Mouse (Mus musculus) heart, embryonic 10.5 days (tissue): ENCODE measurements around the gene Wwox. TPM values are rescaled to one million over a fixed set of nuclear protein-coding genes. Genes with fewer than 3 reads are reported as not detected.

ENCODE experiments used
- DNase-seq: peaks from one replicate; pipeline ENCODE4 v3.0.0-alpha.2; 2017; ENCODE audit warnings: low spot score
- H3K27ac ChIP-seq: fragments of 300-500 bp; sonication (generic); 2 replicates; pipeline ENCODE4 v1.5.1; 2016; ENCODE audit warnings: mild to moderate bottlenecking
- H3K27me3 ChIP-seq: fragments of 300-500 bp; sonication (generic); 2 replicates; pipeline ENCODE4 v1.6.1; 2016; ENCODE audit warnings: mild to moderate bottlenecking; ENCODE audit not compliant: poor library complexity, insufficient read depth, severe bottlenecking
- H3K36me3 ChIP-seq: fragments of 300-500 bp; sonication (generic); 2 replicates; pipeline ENCODE4 v1.6.1; 2016; ENCODE audit warnings: mild to moderate bottlenecking, moderate library complexity
- H3K4me1 ChIP-seq: fragments of 300-500 bp; sonication (generic); 2 replicates; pipeline ENCODE4 v1.6.1; 2016; ENCODE audit warnings: mild to moderate bottlenecking
- H3K4me3 ChIP-seq: fragments of 300-500 bp; sonication (generic); 2 replicates; pipeline ENCODE4 v1.5.1; 2016; ENCODE audit warnings: mild to moderate bottlenecking, moderate library complexity
- H3K9me3 ChIP-seq: fragments of 300-500 bp; sonication (generic); 2 replicates; pipeline ENCODE4 v1.6.1; 2016; ENCODE audit warnings: mild to moderate bottlenecking, moderate library complexity
- WGBS: fragments of 180-500 bp; shearing (Covaris S2); methylation state at CpG from one replicate; pipeline ENCODE4 v1.1.7; 2016; 5-methylcytosine and 5-hydroxymethylcytosine counted together
- polyA plus RNA-seq: library from polyadenylated mRNA; unstranded; fragments of >200 nt; fragmentation: Nextera tagmentation; extraction: Ambion mirVana; gene quantifications from 2 replicates; pipeline ENCODE4 v1.2.1, GENCODE M21; 2016

Gene Wwox
- polyA plus RNA-seq, 1 experiment from 2014 or later: 9.8 TPM

GRCm38 (mm10) chr8:114772276-114772849 is 332.9 kb downstream of the Wwox start:
- H3K4me1 ChIP-seq: peaks cover 37% of the 10 kb centered on the region
- H3K4me3 ChIP-seq: no peak overlapping the region
- H3K27ac ChIP-seq: peak overlapping the region; percentile 53; the same call in 1 of the 2 replicates
- DNase-seq: no peak
- H3K9me3 ChIP-seq: no peaks in the 10 kb centered on the region
- no peaks in the 10 kb centered on the region for H3K36me3 ChIP-seq
- WGBS: 78% methylated on average over 1 of the region's 1 CpGs
- no peaks in the 10 kb centered on the region for H3K27me3 ChIP-seq

DNA sequence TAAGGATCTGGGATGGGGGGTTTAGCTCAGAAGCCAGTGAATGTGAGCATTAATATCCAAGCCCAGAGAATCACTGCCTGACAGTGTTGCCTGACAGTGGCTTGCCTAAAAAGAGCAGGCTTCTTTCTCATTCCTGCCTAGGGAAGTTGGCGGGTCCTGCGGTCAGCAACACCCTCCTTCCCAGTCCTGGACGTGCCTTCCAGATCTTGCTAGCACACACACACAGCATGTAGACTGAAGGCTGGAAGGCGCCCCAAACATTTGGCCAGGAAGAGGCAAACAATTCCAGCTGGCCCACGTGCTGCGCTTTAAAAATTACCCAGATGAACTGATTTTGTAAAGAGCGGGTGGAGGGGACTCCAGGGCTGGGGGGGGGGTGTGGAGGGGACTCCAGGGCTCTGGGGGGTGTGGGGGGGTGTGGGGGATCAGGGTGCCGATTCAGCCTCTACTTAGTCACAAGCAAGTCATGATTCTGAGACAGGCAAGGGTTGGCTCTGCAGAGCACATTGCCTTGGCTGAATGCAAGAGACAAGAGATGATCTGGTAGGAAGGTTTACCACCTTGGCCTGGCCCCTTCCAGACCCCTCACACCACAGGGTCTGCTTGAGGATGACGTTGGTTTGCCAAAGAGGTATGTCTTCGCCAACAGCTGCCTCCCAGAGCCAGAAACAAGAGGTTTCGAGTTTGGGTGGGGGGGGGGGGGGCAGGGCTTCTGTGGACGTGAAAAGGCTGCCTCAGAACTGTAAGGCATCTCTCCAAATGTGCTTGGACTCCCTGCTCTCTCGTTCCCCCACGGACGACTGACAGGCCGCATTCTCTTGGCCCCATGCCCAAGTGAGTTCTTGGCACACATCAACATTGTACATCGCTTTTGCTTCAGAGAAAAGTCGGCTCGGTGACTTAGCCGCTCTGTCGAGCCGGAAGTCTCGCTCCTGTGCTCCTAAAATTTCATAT is 334.3 kb downstream of the Wwox start:
- H3K4me3 ChIP-seq: no peak overlapping the region
- no peaks in the 10 kb centered on the region for H3K9me3 ChIP-seq
- peaks cover 49% of the 10 kb centered on the region for H3K4me1 ChIP-seq
- no peaks in the 10 kb centered on the region for H3K27me3 ChIP-seq
- no peak for DNase-seq
- H3K36me3 ChIP-seq: no peaks in the 10 kb centered on the region
- WGBS: 62% methylated on average over 23 of the region's 23 CpGs
- H3K27ac ChIP-seq: peak overlapping the region; percentile 65

- no peak overlapping the region; the same call in 1 of the 2 replicates for H3K27ac ChIP-seq
- WGBS: 83% methylated on average over 6 of the region's 6 CpGs
- H3K4me1 ChIP-seq: peaks cover 49% of the 10 kb centered on the region
- H3K36me3 ChIP-seq: no peaks in the 10 kb centered on the region
- no peaks in the 10 kb centered on the region for H3K9me3 ChIP-seq
- H3K4me3 ChIP-seq: no peak overlapping the region
- no peak for DNase-seq
- H3K27me3 ChIP-seq: no peaks in the 10 kb centered on the region
Observed at GRCm38 (mm10) chr8:114774415-114774775, 334.9 kb downstream of the Wwox start.

GRCm38 (mm10) chr8:114775543-114775942 is 336.1 kb downstream of the Wwox start:
- no peak overlapping the region for H3K4me3 ChIP-seq
- no peak overlapping the region for H3K27ac ChIP-seq
- no peaks in the 10 kb centered on the region for H3K27me3 ChIP-seq
- DNase-seq: peak; percentile 81
- 46% methylated on average over 8 of the region's 8 CpGs for WGBS
- H3K9me3 ChIP-seq: no peaks in the 10 kb centered on the region
- H3K4me1 ChIP-seq: peaks cover 49% of the 10 kb centered on the region
- H3K36me3 ChIP-seq: no peaks in the 10 kb centered on the region

- 91% methylated on average over 9 of the region's 9 CpGs for WGBS
- H3K27ac ChIP-seq: no peak overlapping the region; the same call in 1 of the 2 replicates
- DNase-seq: no peak
- no peaks in the 10 kb centered on the region for H3K27me3 ChIP-seq
- no peaks in the 10 kb centered on the region for H3K9me3 ChIP-seq
- H3K4me3 ChIP-seq: no peak overlapping the region
- H3K4me1 ChIP-seq: peaks cover 49% of the 10 kb centered on the region
- H3K36me3 ChIP-seq: no peaks in the 10 kb centered on the region
Observed at GRCm38 (mm10) chr8:114776696-114777095, 337.2 kb downstream of the Wwox start.

- Histone ChIP-seq H3K27me3 (no peaks in the 10 kb centered on the region), H3K9me3 (no peaks in the 10 kb centered on the region), H3K4me1 (peaks cover 46% of the 10 kb centered on the region), H3K27ac (peak overlapping the region; percentile 62), H3K36me3 (no peaks in the 10 kb centered on the region), H3K4me3 (no peak overlapping the region)
- WGBS: 42% methylated on average over 10 of the region's 10 CpGs
- DNase-seq: no peak
Observed at GRCm38 (mm10) chr8:114777271-114777980, 338.0 kb downstream of the Wwox start.

DNA sequence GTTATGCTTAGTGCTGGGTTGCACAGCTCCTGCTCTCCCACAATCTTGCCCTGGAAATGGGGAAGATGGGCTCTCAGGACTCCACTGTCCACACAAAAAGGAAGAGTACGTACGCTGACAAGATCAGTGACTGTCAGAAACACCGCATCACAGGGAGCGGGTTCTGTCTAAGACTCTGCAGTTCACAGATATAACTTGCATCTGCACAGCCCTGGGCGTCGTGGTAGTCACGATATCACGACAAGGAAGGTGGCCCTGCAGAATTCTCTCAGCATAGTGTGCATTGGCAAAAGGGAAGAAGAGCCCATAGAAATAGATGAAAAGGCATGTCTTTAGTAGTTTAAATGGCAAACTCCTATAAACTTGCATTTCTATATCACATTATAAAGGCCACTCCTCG is 339.5 kb downstream of the Wwox start:
- Histone ChIP-seq H3K4me1 (peaks cover 32% of the 10 kb centered on the region), H3K27ac (no peak overlapping the region), H3K27me3 (no peaks in the 10 kb centered on the region), H3K36me3 (no peaks in the 10 kb centered on the region), H3K4me3 (no peak overlapping the region), H3K9me3 (no peaks in the 10 kb centered on the region)
- DNase-seq: no peak
- 81% methylated on average over 9 of the region's 9 CpGs for WGBS

- WGBS: 80% methylated on average over 8 of the region's 8 CpGs
- Histone ChIP-seq H3K4me1 (peaks cover 2% of the 10 kb centered on the region), H3K9me3 (no peaks in the 10 kb centered on the region)
Observed at GRCm38 (mm10) chr8:114783321-114783720, 343.9 kb downstream of the Wwox start.

GRCm38 (mm10) chr8:114785834-114786233 is 346.4 kb downstream of the Wwox start:
- H3K9me3 ChIP-seq: no peaks in the 10 kb centered on the region
- H3K27ac ChIP-seq: no peak overlapping the region
- DNase-seq: no peak
- WGBS: 90% methylated on average over 11 of the region's 11 CpGs
- H3K4me1 ChIP-seq: no peaks in the 10 kb centered on the region
- no peaks in the 10 kb centered on the region for H3K27me3 ChIP-seq
- H3K4me3 ChIP-seq: no peak overlapping the region
- H3K36me3 ChIP-seq: no peaks in the 10 kb centered on the region

More at GRCm38 (mm10) chr8:114783321-114783720, 343.9 kb downstream of the Wwox start:
- Histone ChIP-seq H3K27ac (no peak overlapping the region), H3K4me3 (no peak overlapping the region), H3K27me3 (no peaks in the 10 kb centered on the region), H3K36me3 (no peaks in the 10 kb centered on the region)
- no peak for DNase-seq

DNA sequence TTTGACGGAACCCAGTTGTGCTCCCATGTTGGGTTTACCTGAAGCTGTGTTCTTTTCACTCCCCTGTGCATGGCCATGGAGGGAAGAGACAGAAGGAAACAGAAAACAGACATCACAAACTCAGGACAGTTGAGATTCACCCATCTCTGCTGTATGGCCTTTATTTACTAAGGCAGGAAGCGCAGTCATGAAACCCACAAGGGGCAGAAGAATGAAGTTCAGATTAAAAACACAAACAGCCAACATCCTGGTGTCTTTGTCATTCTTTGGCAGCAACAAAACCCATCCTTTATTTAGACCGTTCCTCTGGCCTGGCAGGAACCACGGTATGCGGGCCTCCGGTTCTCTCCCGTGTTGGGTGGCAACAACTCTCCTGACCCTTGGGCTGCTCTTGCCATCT is 350.2 kb downstream of the Wwox start:
- Histone ChIP-seq H3K4me1 (no peaks in the 10 kb centered on the region), H3K9me3 (no peaks in the 10 kb centered on the region), H3K27ac (no peak overlapping the region), H3K36me3 (no peaks in the 10 kb centered on the region), H3K4me3 (no peak overlapping the region), H3K27me3 (no peaks in the 10 kb centered on the region)
- 88% methylated on average over 7 of the region's 7 CpGs for WGBS
- no peak for DNase-seq

- no peaks in the 10 kb centered on the region for H3K36me3 ChIP-seq
- H3K9me3 ChIP-seq: no peaks in the 10 kb centered on the region
- H3K4me3 ChIP-seq: no peak overlapping the region
- H3K27ac ChIP-seq: no peak overlapping the region
- DNase-seq: no peak
- 77% methylated on average over 7 of the region's 7 CpGs for WGBS
- H3K4me1 ChIP-seq: no peaks in the 10 kb centered on the region
- no peaks in the 10 kb centered on the region for H3K27me3 ChIP-seq
Observed at GRCm38 (mm10) chr8:114790754-114791153, 351.3 kb downstream of the Wwox start.

DNA sequence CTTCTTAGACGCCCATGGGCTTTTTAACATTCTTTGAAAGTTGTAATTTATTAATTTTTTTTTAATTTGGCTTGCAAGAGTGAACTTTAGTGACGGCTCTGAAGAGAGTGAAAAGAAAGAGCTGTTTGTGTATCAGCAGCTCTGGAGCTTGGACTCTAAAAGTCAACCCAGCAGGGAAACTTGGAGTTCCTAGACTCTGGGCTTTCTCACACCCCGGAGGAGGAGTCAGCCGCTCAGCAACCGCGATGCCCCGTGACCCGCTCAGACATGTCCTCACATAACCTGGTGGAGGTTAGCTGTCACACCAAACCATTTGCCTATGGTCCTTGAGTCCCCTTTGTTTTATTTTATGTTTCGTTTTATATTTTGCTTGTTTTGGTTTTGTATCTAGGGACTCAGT is 354.2 kb downstream of the Wwox start:
- DNase-seq: no peak
- H3K27ac ChIP-seq: no peak overlapping the region
- 83% methylated on average over 9 of the region's 9 CpGs for WGBS
- no peaks in the 10 kb centered on the region for H3K4me1 ChIP-seq
- no peak overlapping the region for H3K4me3 ChIP-seq
- H3K36me3 ChIP-seq: no peaks in the 10 kb centered on the region
- H3K9me3 ChIP-seq: no peaks in the 10 kb centered on the region
- no peaks in the 10 kb centered on the region for H3K27me3 ChIP-seq
